Mouse (Mus musculus) left cerebral cortex, adult 8-10 months (tissue): ENCODE data around the gene Taar6. TPM values are rescaled to one million over a fixed set of nuclear protein-coding genes. Genes with fewer than 3 reads are reported as not detected.

ENCODE experiments used
- DNase-seq, 2 experiments: peaks; one replicate each; pipeline ENCODE4 v3.0.0; 2022; ENCODE audit warnings: low spot score in 2 of 2
- total RNA-seq, 4 experiments: library from RNA; stranded (reverse); gene quantifications; 2 replicates each; pipeline ENCODE4 v1.2.4; 2022

Gene Taar6
- total RNA-seq, 4 experiments from 2014 or later, result not detected

- no peak for DNase-seq
Measured at GRCm38 (mm10) chr10:23937613-23938012, 47.8 kb downstream of the Taar6 start.

Other genes with a start within 250 kb of the Taar6 start
- gene Rps12, start 198.4 kb downstream of the Taar6 start, total RNA-seq, result 100 to 1,000 TPM; 157 to 280 (median 225) TPM
- 10 to 100 TPM; 24.2 to 37.6 (median 28.5) TPM for gene Slc18b1, start 188.7 kb downstream of the Taar6 start, total RNA-seq
- under 1 TPM in 1 of 4 experiments, not detected in 3; 0.40 TPM for gene Vnn3, start 134.2 kb downstream of the Taar6 start, total RNA-seq
- under 1 TPM in 2 of 4 experiments, not detected in 2; 0.15 to 0.34 TPM for gene Vnn1, start 91.0 kb downstream of the Taar6 start, total RNA-seq
- gene Taar1, start 65.3 kb downstream of the Taar6 start, total RNA-seq, result not detected
- gene Taar2, start 47.1 kb downstream of the Taar6 start, total RNA-seq, result not detected
- gene Taar3, start 36.1 kb downstream of the Taar6 start, total RNA-seq, result not detected
- not detected for gene Taar4, start 25.2 kb downstream of the Taar6 start, total RNA-seq
- gene Taar5, start 14.9 kb downstream of the Taar6 start, total RNA-seq, result not detected
- gene Taar7a, start 7.8 kb upstream of the Taar6 start, total RNA-seq, result not detected
- not detected for gene Taar7b, start 14.3 kb upstream of the Taar6 start, total RNA-seq
- gene Taar7d, start 41.6 kb upstream of the Taar6 start, total RNA-seq, result not detected
- gene Taar7e, start 52.0 kb upstream of the Taar6 start, total RNA-seq, result not detected
- gene Taar7f, start 63.9 kb upstream of the Taar6 start, total RNA-seq, result not detected
- not detected for gene Taar8a, start 90.9 kb upstream of the Taar6 start, total RNA-seq
- not detected for gene Taar8b, start 106.6 kb upstream of the Taar6 start, total RNA-seq
- not detected for gene Taar8c, start 116.3 kb upstream of the Taar6 start, total RNA-seq
- not detected for gene Taar9, start 123.9 kb upstream of the Taar6 start, total RNA-seq
- gene Stx7, start 163.7 kb upstream of the Taar6 start, total RNA-seq, result 100 to 1,000 TPM; 127 to 149 (median 139) TPM
- 10 to 100 TPM in 1 of 4 experiments, 1 to 10 TPM in 3; 5.8 to 10.4 (median 8.0) TPM for gene Moxd1, start 237.9 kb upstream of the Taar6 start, total RNA-seq